Mouse (Mus musculus): ENCODE data around the gene Inhbc. TPM values are rescaled to one million over a fixed set of nuclear protein-coding genes. Genes with fewer than 3 reads are reported as not detected.

Inhbc gene
- total RNA-seq, 2 experiments from 2014 or later = not detected

- intact Hi-C loops (cut with DNase I; ENCODE audit: low total_unique reads) = loop anchor here (10.0 kb wide), 1 partner anchor 111 kb away; no protein-coding TSS in a partner anchor
- no peak for DNase-seq
Observed at GRCm38 (mm10) chr10:127353909-127354895, 16.0 kb downstream of the Inhbc start, which contains the start of gene Inhbe. Gene Inhbe, minus strand, starts transcription at chr10:127354411.

GRCm38 (mm10) chr10:127352766-127353165 is 17.5 kb downstream of the Inhbc start:
- DNase-seq = no peak
- intact Hi-C loops (cut with DNase I; ENCODE audit: low total_unique reads) = loop anchor here (10.0 kb wide), 1 partner anchor 112 kb away; no protein-coding TSS in a partner anchor

- intact Hi-C loops (cut with DNase I; ENCODE audit: low total_unique reads) = loop anchor here (10.0 kb wide), 1 partner anchor 113 kb away; no protein-coding TSS in a partner anchor
- DNase-seq = no peak
Observed at GRCm38 (mm10) chr10:127352187-127352586, 18.0 kb downstream of the Inhbc start.

GRCm38 (mm10) chr10:127351719-127352118 is 18.5 kb downstream of the Inhbc start:
- DNase-seq = no peak
- intact Hi-C loops (cut with DNase I; ENCODE audit: low total_unique reads) = loop anchor here (10.0 kb wide), 1 partner anchor 113 kb away; no protein-coding TSS in a partner anchor

GRCm38 (mm10) chr10:127351285-127351595 is 19.0 kb downstream of the Inhbc start:
- no peak for DNase-seq
- intact Hi-C loops (cut with DNase I; ENCODE audit: low total_unique reads) = loop anchor here (10.0 kb wide), 1 partner anchor 114 kb away; no protein-coding TSS in a partner anchor

- intact Hi-C loops (cut with DNase I; ENCODE audit: low total_unique reads) = loop anchor here (10.0 kb wide), 1 partner anchor 114 kb away; no protein-coding TSS in a partner anchor
- DNase-seq = peak; percentile 63
Observed at GRCm38 (mm10) chr10:127350594-127351284, 19.5 kb downstream of the Inhbc start.

GRCm38 (mm10) chr10:127349810-127350209 is 20.4 kb downstream of the Inhbc start:
- intact Hi-C loops (cut with DNase I; ENCODE audit: low total_unique reads) = loop anchor here (10.0 kb wide), 1 partner anchor 115 kb away; no protein-coding TSS in a partner anchor
- no peak for DNase-seq

GRCm38 (mm10) chr10:127348957-127349356 is 21.3 kb downstream of the Inhbc start:
- intact Hi-C loops (cut with DNase I; ENCODE audit: low total_unique reads) = no loop called here
- no peak for DNase-seq

GRCm38 (mm10) chr10:127346173-127346572 is 24.1 kb downstream of the Inhbc start:
- intact Hi-C loops (cut with DNase I; ENCODE audit: low total_unique reads) = no loop called here
- no peak for DNase-seq

- DNase-seq = no peak
- intact Hi-C loops (cut with DNase I; ENCODE audit: low total_unique reads) = no loop called here
Observed at GRCm38 (mm10) chr10:127343029-127343428, 27.2 kb downstream of the Inhbc start.

GRCm38 (mm10) chr10:127341891-127342639 is 28.2 kb downstream of the Inhbc start, which contains the start of gene Gli1:
Gene Gli1, minus strand, starts transcription at chr10:127341974.
- peak; percentile 86 for DNase-seq
- intact Hi-C loops (cut with DNase I; ENCODE audit: low total_unique reads) = no loop called here

- intact Hi-C loops (cut with DNase I; ENCODE audit: low total_unique reads) = no loop called here
- DNase-seq = no peak
Observed at GRCm38 (mm10) chr10:127341360-127341690, 28.9 kb downstream of the Inhbc start.

- no peak for DNase-seq
- intact Hi-C loops (cut with DNase I; ENCODE audit: low total_unique reads) = no loop called here
Observed at GRCm38 (mm10) chr10:127340577-127341359, 29.5 kb downstream of the Inhbc start.

GRCm38 (mm10) chr10:127339683-127340576 is 30.3 kb downstream of the Inhbc start:
- intact Hi-C loops (cut with DNase I; ENCODE audit: low total_unique reads) = no loop called here
- peak; percentile 78 for DNase-seq

GRCm38 (mm10) chr10:127338930-127339682 is 31.1 kb downstream of the Inhbc start:
- intact Hi-C loops (cut with DNase I; ENCODE audit: low total_unique reads) = no loop called here
- DNase-seq = peak; percentile 84

- no peak for DNase-seq
- intact Hi-C loops (cut with DNase I; ENCODE audit: low total_unique reads) = no loop called here
Observed at GRCm38 (mm10) chr10:127337536-127338099, 32.6 kb downstream of the Inhbc start.

GRCm38 (mm10) chr10:127336952-127337351 is 33.3 kb downstream of the Inhbc start:
- no peak for DNase-seq
- intact Hi-C loops (cut with DNase I; ENCODE audit: low total_unique reads) = no loop called here
